Mouse (Mus musculus): Measurements from ENCODE around the gene Grm6.

GRCm38 (mm10) chr11:50850177-50850735 is at the start of gene Grm6:
- TF ChIP-seq POLR2A (IDR thresholded peaks at IDR 0.05; ENCODE audit: extremely low read depth, insufficient read depth, low read length): no peak
- no peak for TF ChIP-seq CTCF (IDR thresholded peaks at IDR 0.05; ENCODE audit: low read depth, low read length)

Measured in liver, adult 2 months (tissue).